Mouse (Mus musculus) ES-E14 (cell line): ENCODE results near the gene Siglecf.

Experiments used
- CHD2 ChIP-seq: IDR thresholded peaks from 2 replicates; pipeline ENCODE4 v1.6.1; 2014; ENCODE audit warnings: mild to moderate bottlenecking, low read depth, low read length, inconsistent platforms
- HCFC1 ChIP-seq: IDR thresholded peaks from 2 replicates; pipeline ENCODE4 v1.6.1; 2012; ENCODE audit warnings: low read length, inconsistent platforms, borderline replicate concordance; ENCODE audit not compliant: insufficient read depth
- MAFK ChIP-seq: IDR thresholded peaks from 2 replicates; pipeline ENCODE4 v1.6.1; 2014; ENCODE audit warnings: mild to moderate bottlenecking, low read depth, low read length, inconsistent platforms; ENCODE audit not compliant: insufficient read depth
- ZC3H11A ChIP-seq: IDR thresholded peaks from 2 replicates; pipeline ENCODE4 v1.6.1; 2012; ENCODE audit warnings: low read depth, mild to moderate bottlenecking, inconsistent platforms, low read length, borderline replicate concordance
- ZNF384 ChIP-seq: IDR thresholded peaks from 2 replicates; pipeline ENCODE4 v1.6.1; 2012; ENCODE audit warnings: low read depth, low read length, inconsistent platforms

GRCm38 (mm10) chr7:43351154-43351553, at the start of gene Siglecf:
- TF ChIP-seq CHD2 (no peak), ZC3H11A (no peak), MAFK (no peak), ZNF384 (no peak), HCFC1 (no peak)
